Mouse (Mus musculus): ENCODE results near the gene Wdr81.
"Not testable (repeated sequence)": the region's sequence is repeated elsewhere in the genome, so short reads cannot be mapped to it uniquely, and the experiment has no call there.

Wdr81 gene

GRCm38 (mm10) chr11:75460844-75461742 is 6.6 kb upstream of the Wdr81 start, which contains the start of gene Tlcd2:
Gene Tlcd2 (plus strand): TSS chr11:75461715.
- in situ Hi-C loops (cut with MboI, MseI), result no loop called here

- in situ Hi-C loops (cut with MboI, MseI), result no loop called here
Observed at GRCm38 (mm10) chr11:75460103-75460843, 5.8 kb upstream of the Wdr81 start.

DNA sequence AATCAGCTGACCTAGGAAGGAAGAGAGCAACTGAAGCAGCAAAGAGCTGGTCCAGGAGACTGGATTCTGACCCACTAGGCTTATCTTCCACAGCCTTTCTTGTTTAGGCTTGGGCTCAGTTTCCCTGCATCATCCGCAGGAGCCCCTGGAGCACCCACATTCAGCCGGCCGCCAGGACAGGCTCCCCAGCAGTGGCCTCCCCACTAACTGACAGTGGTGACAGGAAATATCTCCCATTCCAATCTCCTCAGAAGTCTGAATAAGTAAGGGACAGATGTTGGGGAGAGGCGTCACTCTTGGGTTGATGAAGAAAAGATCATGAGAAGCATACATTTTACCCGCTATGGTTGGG is 5.2 kb upstream of the Wdr81 start:
- in situ Hi-C loops (cut with MboI, MseI), result no loop called here

DNA sequence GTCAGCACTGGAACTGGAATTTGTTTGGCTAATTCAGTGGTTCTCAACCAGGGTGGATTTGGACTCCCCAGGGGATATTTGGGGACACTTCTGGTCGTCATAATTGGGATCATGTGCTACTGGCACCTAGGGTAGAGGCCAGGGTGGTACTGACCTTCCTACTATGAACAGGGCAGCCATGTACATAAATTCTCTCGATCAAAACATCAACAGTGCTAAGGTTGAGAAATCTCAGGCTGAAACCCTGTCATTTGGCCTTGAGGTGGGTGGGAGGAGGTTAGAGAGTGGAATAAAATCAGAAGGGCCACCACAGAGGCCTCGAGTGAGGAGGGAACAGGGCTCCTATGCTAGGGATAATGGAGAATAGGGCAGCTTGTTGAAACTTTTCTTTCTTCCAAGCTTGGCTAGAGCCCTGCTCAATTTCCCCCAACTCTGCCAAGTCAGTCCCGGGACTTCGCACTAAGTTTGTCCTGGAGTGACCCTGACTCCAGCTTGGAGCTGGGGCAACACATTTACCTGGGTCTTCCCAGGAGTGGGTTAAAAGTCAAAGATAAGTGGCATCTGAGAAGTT is 4.7 kb upstream of the Wdr81 start:
- in situ Hi-C loops (cut with MboI, MseI), result no loop called here

DNA sequence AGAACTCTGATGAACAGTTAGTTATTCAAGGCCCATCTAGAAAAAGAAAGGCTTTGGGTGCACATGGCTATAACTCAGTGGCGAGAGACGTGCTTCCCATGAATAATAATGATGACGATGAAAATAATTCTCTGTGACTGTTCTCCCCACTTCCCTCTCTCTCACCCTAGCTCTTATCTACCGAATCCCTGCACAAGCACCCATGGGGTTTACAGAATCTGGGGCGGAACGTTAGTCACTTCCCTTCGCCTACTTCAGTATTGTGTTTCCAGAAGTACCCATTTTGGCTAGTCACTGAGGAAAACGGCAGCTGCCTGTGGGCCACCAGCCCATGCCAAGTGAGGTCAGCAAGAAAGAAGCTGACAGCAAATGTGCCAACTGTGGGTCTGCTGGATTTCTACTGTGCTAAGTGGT is 4.1 kb upstream of the Wdr81 start:
- in situ Hi-C loops (cut with MboI, MseI), result no loop called here

DNA sequence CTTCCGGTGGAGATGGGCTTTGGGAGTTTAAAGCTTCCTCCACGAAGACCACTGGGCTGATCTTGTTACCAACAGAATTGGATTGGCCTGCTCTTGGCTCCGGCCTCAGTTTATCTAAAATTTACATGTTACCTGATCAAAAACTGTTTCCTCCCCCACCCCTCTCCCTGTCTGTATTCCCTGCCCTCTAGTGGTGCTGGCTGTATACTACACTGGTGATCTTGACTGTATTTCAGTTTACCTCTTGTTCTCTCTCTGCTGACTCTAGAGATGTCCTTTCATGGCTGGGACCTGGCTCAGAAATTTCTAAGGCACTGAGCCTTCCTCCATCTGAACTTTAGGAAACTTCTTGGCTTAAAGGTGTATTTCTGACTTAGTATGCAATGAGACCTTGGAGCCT is 3.7 kb upstream of the Wdr81 start:
- in situ Hi-C loops (cut with MboI, MseI), result no loop called here

GRCm38 (mm10) chr11:75456440-75456871 is 1.9 kb upstream of the Wdr81 start:
- in situ Hi-C loops (cut with MboI, MseI), result no loop called here

DNA sequence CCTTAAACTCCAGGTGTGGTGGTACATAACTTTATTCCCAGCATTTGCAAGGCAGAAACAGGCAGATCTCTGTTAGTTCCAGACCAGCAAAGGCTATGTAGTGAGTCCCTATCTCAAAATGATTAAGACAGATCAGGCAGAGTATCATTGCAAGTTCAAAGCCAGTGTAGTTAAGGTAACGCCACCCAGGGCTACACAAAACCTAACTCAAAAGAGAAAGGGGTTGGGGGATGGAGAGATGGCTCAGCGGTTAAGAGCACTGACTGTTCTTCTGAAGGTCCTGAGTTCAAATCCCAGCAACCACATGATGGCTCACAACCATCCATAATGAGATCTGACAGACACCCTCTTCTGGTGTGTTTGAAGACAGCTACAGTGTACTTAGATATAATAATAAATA is 1.5 kb upstream of the Wdr81 start:
- in situ Hi-C loops (cut with MboI, MseI), result not testable (repeated sequence)

- in situ Hi-C loops (cut with MboI, MseI), result no loop called here
Observed at GRCm38 (mm10) chr11:75455041-75455736, 672 bp upstream of the Wdr81 start.

DNA sequence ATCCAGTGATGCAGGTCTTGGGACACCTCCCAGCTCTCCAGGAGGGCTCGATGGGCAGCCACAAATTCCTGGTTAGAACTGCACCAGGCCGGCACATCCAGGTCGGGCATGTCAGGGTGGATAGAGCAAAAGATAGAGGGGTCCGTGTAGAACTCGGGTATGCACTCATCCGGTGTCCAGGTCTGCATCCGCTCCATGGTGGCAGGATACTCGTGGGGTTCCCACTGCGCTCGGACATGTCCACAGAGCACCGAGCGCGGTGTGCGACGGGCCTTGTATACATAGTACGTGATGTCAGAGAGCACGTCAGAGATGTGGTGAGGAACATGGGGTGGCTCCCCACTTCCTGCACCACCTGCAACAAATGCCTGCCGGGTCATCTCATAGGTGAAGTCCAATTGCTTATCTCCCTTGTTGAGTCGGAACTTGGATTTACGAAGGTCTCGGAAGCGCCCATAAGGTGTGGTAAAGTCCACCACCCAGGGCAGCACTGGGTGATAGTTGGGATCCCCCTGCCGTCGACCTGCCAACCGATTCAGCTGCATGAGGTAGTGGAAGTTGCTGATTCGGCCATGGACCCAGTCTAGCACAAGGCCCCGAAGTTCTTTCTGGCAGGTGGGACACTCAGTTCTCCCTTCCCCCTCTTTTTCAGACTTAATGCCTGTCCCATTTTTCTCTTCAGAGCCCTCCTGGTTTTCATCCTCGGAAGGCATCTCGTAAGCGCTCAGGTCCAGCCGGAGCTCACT is 1.5 kb downstream of the Wdr81 start:
- in situ Hi-C loops (cut with MboI, MseI), result no loop called here

- in situ Hi-C loops (cut with MboI, MseI), result no loop called here
Observed at GRCm38 (mm10) chr11:75452081-75452480, 2.4 kb downstream of the Wdr81 start.

DNA sequence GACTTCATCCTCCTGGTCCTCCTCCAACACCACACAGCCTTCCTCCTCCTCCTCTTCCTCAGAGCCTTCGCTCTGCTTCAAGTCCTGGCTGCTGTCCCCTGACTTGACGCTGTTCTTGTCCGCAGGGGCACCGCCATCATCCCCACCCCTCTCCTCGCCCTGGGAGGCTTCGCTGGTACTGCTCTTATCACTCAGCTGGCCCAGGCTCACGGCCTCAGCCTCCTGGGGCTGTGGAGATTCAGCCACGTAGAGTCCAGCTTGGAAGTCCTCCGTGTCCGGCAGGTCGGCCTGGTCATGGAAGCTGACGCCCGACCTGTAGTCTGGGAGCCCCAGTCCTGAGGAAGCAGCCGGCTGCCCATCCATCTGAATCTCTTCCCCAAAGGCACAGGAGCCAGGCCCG is 3.6 kb downstream of the Wdr81 start:
- in situ Hi-C loops (cut with MboI, MseI), result no loop called here

GRCm38 (mm10) chr11:75450304-75450908 is 4.1 kb downstream of the Wdr81 start:
- in situ Hi-C loops (cut with MboI, MseI), result no loop called here

GRCm38 (mm10) chr11:75449695-75450094 is 4.8 kb downstream of the Wdr81 start:
- in situ Hi-C loops (cut with MboI, MseI), result no loop called here

GRCm38 (mm10) chr11:75448575-75448974 is 5.9 kb downstream of the Wdr81 start:
- in situ Hi-C loops (cut with MboI, MseI), result no loop called here

DNA sequence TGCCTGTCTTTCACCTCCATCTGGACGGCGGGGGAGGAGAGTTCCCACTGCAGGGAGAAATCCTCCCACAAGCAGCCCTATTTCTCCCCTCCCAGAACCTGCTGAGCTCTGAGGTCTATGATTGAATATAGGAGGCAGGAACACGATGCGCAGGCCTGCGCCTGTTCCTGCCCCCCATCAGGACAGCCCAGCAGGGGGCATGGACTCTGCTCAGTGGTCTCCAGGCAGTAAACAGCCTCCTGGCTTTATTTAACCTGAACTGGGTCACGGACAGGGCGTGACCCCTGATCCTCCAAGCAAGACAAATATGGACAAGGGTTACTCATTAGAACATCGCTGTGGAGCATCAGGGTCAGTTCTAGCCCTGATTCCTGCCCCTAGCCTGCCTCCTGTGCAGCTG is 10.8 kb downstream of the Wdr81 start:
- in situ Hi-C loops (cut with MboI, MseI), result no loop called here

DNA sequence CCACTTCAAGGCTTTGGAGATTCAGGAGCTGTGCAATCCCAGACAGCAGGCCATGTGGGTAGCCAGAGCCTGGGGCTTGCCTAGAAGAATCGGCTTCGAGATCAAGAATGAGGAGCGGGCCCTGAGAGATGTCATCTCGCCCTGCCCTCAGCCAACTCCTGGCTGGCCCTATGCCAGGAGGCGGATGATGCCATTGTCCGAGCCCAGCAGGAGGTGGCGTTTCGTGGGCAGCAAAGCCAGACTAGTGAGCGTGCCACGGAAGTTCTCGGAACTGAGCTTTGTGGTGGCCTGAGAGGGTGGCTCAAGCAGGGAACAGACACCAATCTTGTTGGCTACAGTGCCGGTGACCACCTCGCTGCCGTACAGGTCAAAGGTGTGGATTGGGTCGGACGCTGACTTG is 12.9 kb downstream of the Wdr81 start:
- in situ Hi-C loops (cut with MboI, MseI), result no loop called here

- in situ Hi-C loops (cut with MboI, MseI), result no loop called here
Observed at GRCm38 (mm10) chr11:75441034-75441433, 13.5 kb downstream of the Wdr81 start.

DNA sequence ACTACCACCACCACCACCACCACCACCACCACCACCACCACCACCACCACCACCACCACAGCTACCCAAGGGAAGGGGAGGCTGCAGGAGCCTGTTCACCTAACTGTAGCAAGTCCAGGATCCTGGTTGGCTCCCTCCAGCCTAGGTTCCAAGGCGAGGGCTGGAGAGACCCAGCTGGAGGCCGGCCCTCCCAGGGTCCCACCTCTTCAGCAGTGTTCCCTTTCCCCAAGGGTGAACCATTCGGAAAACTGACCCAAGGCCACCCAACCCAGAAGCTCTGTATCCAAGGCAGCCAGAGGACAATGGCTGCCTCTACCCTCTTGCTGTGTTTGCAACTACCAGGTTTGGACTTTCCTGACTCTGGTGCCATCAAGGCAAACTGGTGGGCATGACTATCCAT is 14.6 kb downstream of the Wdr81 start:
- in situ Hi-C loops (cut with MboI, MseI), result no loop called here

DNA sequence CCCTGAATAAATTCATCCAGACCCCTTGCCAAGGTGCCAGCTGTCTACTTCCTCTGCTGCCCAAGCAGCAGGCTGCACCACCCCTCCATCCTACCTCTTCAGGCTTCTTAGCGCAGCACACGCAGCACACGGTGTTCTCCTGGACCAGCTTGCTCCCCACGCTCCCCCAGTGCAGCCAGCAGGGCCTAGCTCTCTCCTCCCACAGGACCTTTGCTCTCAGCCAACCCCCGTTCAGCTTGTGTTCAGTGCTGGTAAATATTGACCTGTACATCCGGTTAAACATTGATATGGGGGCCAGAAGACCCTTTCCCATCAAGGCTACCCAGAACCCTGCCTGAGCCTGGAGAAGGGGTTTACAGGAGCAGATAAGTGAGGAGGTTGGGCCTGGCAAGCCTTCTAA is 15.2 kb downstream of the Wdr81 start, which contains the start of gene Serpinf2:
Gene Serpinf2, minus strand, starts transcription at position 229 of the 400 bp plus-strand sequence.
- in situ Hi-C loops (cut with MboI, MseI), result no loop called here

- in situ Hi-C loops (cut with MboI, MseI), result no loop called here
Observed at GRCm38 (mm10) chr11:75438804-75439203, 15.7 kb downstream of the Wdr81 start.
